Mouse (Mus musculus) midbrain, embryonic 16.5 days (tissue): ENCODE data around the gene Eif4g3. TPM values are rescaled to one million over a fixed set of nuclear protein-coding genes. Genes with fewer than 3 reads are reported as not detected.

Experiments used
- ATAC-seq: fragments of 200-750 bp; cut with Nextera tagmentation; 2 replicates; pipeline ENCODE4 v1.8.0; 2017; ENCODE audit warnings: moderate TSS enrichment
- H3K27ac ChIP-seq: fragments of 300-500 bp; sonication (generic); 2 replicates; pipeline ENCODE4 v1.5.1; 2014; ENCODE audit warnings: mild to moderate bottlenecking, low read length, mixed read lengths
- H3K27me3 ChIP-seq: fragments of 300-500 bp; sonication (generic); 2 replicates; pipeline ENCODE4 v1.6.1; 2014; ENCODE audit warnings: low read depth, low read length, mixed read lengths; ENCODE audit not compliant: control insufficient read depth, insufficient read depth
- H3K36me3 ChIP-seq: fragments of 300-500 bp; sonication (generic); 2 replicates; pipeline ENCODE4 v1.6.1; 2014; ENCODE audit warnings: mild to moderate bottlenecking, low read length, moderate library complexity, mixed read lengths; ENCODE audit not compliant: control insufficient read depth, insufficient read depth
- H3K4me1 ChIP-seq: fragments of 300-500 bp; sonication (generic); 2 replicates; pipeline ENCODE4 v1.6.1; 2014; ENCODE audit warnings: mild to moderate bottlenecking, low read length, mixed read lengths; ENCODE audit not compliant: control insufficient read depth, insufficient read depth
- H3K4me2 ChIP-seq: fragments of 300-500 bp; sonication (generic); 2 replicates; pipeline ENCODE4 v1.6.1; 2014; ENCODE audit warnings: mild to moderate bottlenecking, low read length, mixed read lengths
- H3K4me3 ChIP-seq: fragments of 300-500 bp; sonication (generic); 2 replicates; pipeline ENCODE4 v1.5.1; 2014; ENCODE audit warnings: low read depth, mild to moderate bottlenecking, low read length, moderate library complexity, mixed read lengths
- H3K9ac ChIP-seq: fragments of 300-500 bp; sonication (generic); 2 replicates; pipeline ENCODE4 v1.6.1; 2014; ENCODE audit warnings: low read depth, low read length, mixed read lengths
- H3K9me3 ChIP-seq: fragments of 300-500 bp; sonication (generic); replicated peaks from 2 replicates; pipeline ENCODE4 v1.6.1; 2014; ENCODE audit warnings: mild to moderate bottlenecking, low read length, mixed read lengths; ENCODE audit not compliant: control insufficient read depth, poor library complexity, severe bottlenecking
- WGBS: fragments of 180-500 bp; shearing (Covaris S2); extraction: QIAGEN DNeasy Blood & Tissue Kit; methylation state at CpG from one replicate; pipeline ENCODE4 v1.1.7; 2014; 5-methylcytosine and 5-hydroxymethylcytosine counted together
- polyA plus RNA-seq: library from polyadenylated mRNA; unstranded; fragments of >200 nt; fragmentation: Nextera tagmentation; extraction: Ambion mirVana; gene quantifications from 2 replicates; pipeline ENCODE4 v1.2.1, GENCODE M21; 2015

The Eif4g3 gene
- polyA plus RNA-seq, 1 experiment from 2014 or later = 48.7 TPM

- Histone ChIP-seq H3K9me3 (no peaks in the 10 kb centered on the region), H3K9ac (no peak overlapping the region), H3K4me2 (no peak overlapping the region), H3K4me1 (peaks cover 4% of the 10 kb centered on the region), H3K27ac (no peak overlapping the region), H3K4me3 (no peak overlapping the region), H3K36me3 (peaks cover 5% of the 10 kb centered on the region), H3K27me3 (no peaks in the 10 kb centered on the region)
- WGBS = 72% methylated on average over 2 of the region's 2 CpGs
- no peak for ATAC-seq
Measured at GRCm38 (mm10) chr4:138130149-138130548, 137.3 kb downstream of the Eif4g3 start.

- WGBS = 60% methylated on average over 9 of the region's 9 CpGs
Measured at GRCm38 (mm10) chr4:138131226-138131625, 138.4 kb downstream of the Eif4g3 start.

GRCm38 (mm10) chr4:138131716-138132115 is 138.9 kb downstream of the Eif4g3 start:
- ATAC-seq = no peak
- H3K9ac ChIP-seq = no peak overlapping the region
- no peaks in the 10 kb centered on the region for H3K9me3 ChIP-seq
- H3K4me3 ChIP-seq = no peak overlapping the region
- H3K4me2 ChIP-seq = no peak overlapping the region
- H3K27me3 ChIP-seq = no peaks in the 10 kb centered on the region
- peaks cover 4% of the 10 kb centered on the region for H3K4me1 ChIP-seq
- H3K36me3 ChIP-seq = 0 out of 2 replicates have a peak, but pooled peaks cover 2% of the 10 kb centered on the region
- no peak overlapping the region for H3K27ac ChIP-seq
- WGBS = 87% methylated on average over 3 of the region's 3 CpGs

More at GRCm38 (mm10) chr4:138131226-138131625, 138.4 kb downstream of the Eif4g3 start:
- no peak for ATAC-seq
- H3K9me3 ChIP-seq = no peaks in the 10 kb centered on the region
- no peak overlapping the region for H3K9ac ChIP-seq
- peaks cover 2% of the 10 kb centered on the region for H3K36me3 ChIP-seq
- H3K4me2 ChIP-seq = no peak overlapping the region
- H3K4me1 ChIP-seq = peaks cover 4% of the 10 kb centered on the region
- no peak overlapping the region for H3K27ac ChIP-seq
- H3K27me3 ChIP-seq = no peaks in the 10 kb centered on the region
- no peak overlapping the region for H3K4me3 ChIP-seq

- ATAC-seq = no peak
- Histone ChIP-seq H3K27ac (no peak overlapping the region), H3K27me3 (no peaks in the 10 kb centered on the region), H3K4me2 (no peak overlapping the region), H3K9me3 (no peaks in the 10 kb centered on the region), H3K4me1 (peaks cover 10% of the 10 kb centered on the region), H3K4me3 (no peak overlapping the region), H3K9ac (no peak overlapping the region), H3K36me3 (0 out of 2 replicates have a peak, but pooled peaks cover 2% of the 10 kb centered on the region)
- 92% methylated on average over 9 of the region's 9 CpGs for WGBS
Measured at GRCm38 (mm10) chr4:138133360-138133759, 140.5 kb downstream of the Eif4g3 start.

- WGBS = 61% methylated on average over 4 of the region's 4 CpGs
- no peak for ATAC-seq
Measured at GRCm38 (mm10) chr4:138137336-138137735, 144.5 kb downstream of the Eif4g3 start.

GRCm38 (mm10) chr4:138137804-138138203 is 145.0 kb downstream of the Eif4g3 start:
- ATAC-seq = no peak
- H3K9me3 ChIP-seq = no peaks in the 10 kb centered on the region
- peaks cover 7% of the 10 kb centered on the region; the same call in 1 of the 2 replicates for H3K4me1 ChIP-seq
- H3K9ac ChIP-seq = no peak overlapping the region
- no peak overlapping the region for H3K4me3 ChIP-seq
- H3K36me3 ChIP-seq = 0 out of 2 replicates have a peak, but pooled peaks cover 2% of the 10 kb centered on the region
- WGBS = 92% methylated on average over 17 of the region's 17 CpGs
- no peaks in the 10 kb centered on the region for H3K27me3 ChIP-seq
- H3K27ac ChIP-seq = no peak overlapping the region; the same call in 1 of the 2 replicates
- H3K4me2 ChIP-seq = no peak overlapping the region

More at GRCm38 (mm10) chr4:138137336-138137735, 144.5 kb downstream of the Eif4g3 start:
- no peaks in the 10 kb centered on the region for H3K27me3 ChIP-seq
- H3K27ac ChIP-seq = no peak overlapping the region
- peaks cover 7% of the 10 kb centered on the region; the same call in 1 of the 2 replicates for H3K4me1 ChIP-seq
- 0 out of 2 replicates have a peak, but pooled peaks cover 2% of the 10 kb centered on the region for H3K36me3 ChIP-seq
- H3K4me2 ChIP-seq = no peak overlapping the region
- no peaks in the 10 kb centered on the region for H3K9me3 ChIP-seq
- H3K9ac ChIP-seq = no peak overlapping the region
- H3K4me3 ChIP-seq = no peak overlapping the region

GRCm38 (mm10) chr4:138138219-138138618 is 145.4 kb downstream of the Eif4g3 start:
- no peak overlapping the region for H3K9ac ChIP-seq
- H3K36me3 ChIP-seq = 0 out of 2 replicates have a peak, but pooled peaks cover 2% of the 10 kb centered on the region
- 82% methylated on average over 7 of the region's 7 CpGs for WGBS
- ATAC-seq = no peak
- peaks cover 7% of the 10 kb centered on the region; the same call in 1 of the 2 replicates for H3K4me1 ChIP-seq
- H3K9me3 ChIP-seq = no peaks in the 10 kb centered on the region
- H3K27ac ChIP-seq = peak overlapping the region; percentile 34; the same call in 1 of the 2 replicates
- no peak overlapping the region for H3K4me3 ChIP-seq
- no peaks in the 10 kb centered on the region for H3K27me3 ChIP-seq
- H3K4me2 ChIP-seq = no peak overlapping the region

GRCm38 (mm10) chr4:138141358-138141757 is 148.5 kb downstream of the Eif4g3 start:
- H3K4me1 ChIP-seq = peaks cover 7% of the 10 kb centered on the region; the same call in 1 of the 2 replicates
- H3K9me3 ChIP-seq = no peaks in the 10 kb centered on the region
- no peaks in the 10 kb centered on the region for H3K27me3 ChIP-seq
- no peaks in the 10 kb centered on the region for H3K36me3 ChIP-seq
- ATAC-seq = no peak
- 92% methylated on average over 7 of the region's 7 CpGs for WGBS
- H3K4me3 ChIP-seq = no peak overlapping the region
- H3K27ac ChIP-seq = no peak overlapping the region
- no peak overlapping the region for H3K4me2 ChIP-seq
- H3K9ac ChIP-seq = no peak overlapping the region

GRCm38 (mm10) chr4:138147176-138147575 is 154.4 kb downstream of the Eif4g3 start:
- H3K4me1 ChIP-seq = no peaks in the 10 kb centered on the region
- no peak overlapping the region for H3K27ac ChIP-seq
- no peak overlapping the region for H3K4me2 ChIP-seq
- ATAC-seq = no peak
- no peak overlapping the region for H3K9ac ChIP-seq
- H3K4me3 ChIP-seq = no peak overlapping the region
- H3K36me3 ChIP-seq = no peaks in the 10 kb centered on the region
- no peaks in the 10 kb centered on the region for H3K27me3 ChIP-seq
- WGBS = 82% methylated on average over 8 of the region's 8 CpGs
- no peaks in the 10 kb centered on the region for H3K9me3 ChIP-seq
